Mouse (Mus musculus) E14TG2a.4 (cell line): ENCODE measurements at regions not wholly inside any gene's neighbourhood (a gene's known extent, or its start where the extent isn't known, plus 50 kb on each side); places are given as distances from the start of the nearest gene placed in this dataset.

Experiments used
- H3K27me3 ChIP-seq: 2 replicates; pipeline ENCODE4 v1.6.1; 2014; ENCODE audit warnings: low read length, control low read depth; ENCODE audit not compliant: insufficient read depth
- H3K36me3 ChIP-seq: 2 replicates; pipeline ENCODE4 v1.6.1; 2014; ENCODE audit warnings: low read length, control low read depth; ENCODE audit not compliant: insufficient read depth
- H3K4me1 ChIP-seq: replicated peaks from 2 replicates; pipeline ENCODE4 v1.6.1; 2014; ENCODE audit warnings: low read depth, low read length, control low read depth
- H3K4me3 ChIP-seq: replicated peaks from 2 replicates; pipeline ENCODE4 v1.5.1; 2014; ENCODE audit warnings: mild to moderate bottlenecking, low read length
- H3K9me3 ChIP-seq: 2 replicates; pipeline ENCODE4 v1.6.1; 2014; ENCODE audit warnings: low read length, control low read depth
- CTCF ChIP-seq: conservative IDR thresholded peaks from 2 replicates; pipeline ENCODE4 v1.5.1; 2014; ENCODE audit warnings: low read length
- NANOG ChIP-seq: IDR thresholded peaks from 2 replicates; pipeline ENCODE4 v1.6.1; 2014; ENCODE audit warnings: borderline replicate concordance, low read length, mixed read lengths
- POU5F1 ChIP-seq: IDR thresholded peaks from 2 replicates; pipeline ENCODE4 v1.6.1; 2014; ENCODE audit warnings: low read length, borderline replicate concordance

- Histone ChIP-seq H3K36me3 (no peaks in the 10 kb centered on the region), H3K9me3 (no peaks in the 10 kb centered on the region), H3K27me3 (no peaks in the 10 kb centered on the region), H3K4me3 (no peak overlapping the region), H3K4me1 (peaks cover 17% of the 10 kb centered on the region)
- TF ChIP-seq NANOG (no peak), POU5F1 (no peak), CTCF (no peak)
These were observed 357.3 kb downstream of the Bmper start for GRCm38 (mm10) chr9:23580155-23580554.

GRCm38 (mm10) chr9:23581039-23581606 is 358.2 kb downstream of the Bmper start:
- Histone ChIP-seq H3K9me3 (no peaks in the 10 kb centered on the region), H3K4me3 (no peak overlapping the region), H3K4me1 (peaks cover 17% of the 10 kb centered on the region), H3K36me3 (no peaks in the 10 kb centered on the region), H3K27me3 (no peaks in the 10 kb centered on the region)
- TF ChIP-seq POU5F1 (no peak), CTCF (peak; percentile 86)

- Histone ChIP-seq H3K36me3 (no peaks in the 10 kb centered on the region), H3K4me1 (peaks cover 13% of the 10 kb centered on the region), H3K9me3 (peaks cover 10% of the 10 kb centered on the region; the same call in 1 of the 2 replicates), H3K27me3 (no peaks in the 10 kb centered on the region), H3K4me3 (no peak overlapping the region)
- TF ChIP-seq CTCF (no peak), NANOG (no peak), POU5F1 (no peak)
These were observed 361.7 kb downstream of the Bmper start for GRCm38 (mm10) chr9:23584561-23584960.

GRCm38 (mm10) chr9:23589024-23589423 is 366.1 kb downstream of the Bmper start:
- TF ChIP-seq NANOG = peak; percentile 67; the same call in 1 of the 2 replicates
- no peak for TF ChIP-seq CTCF
- TF ChIP-seq POU5F1 = no peak
- no peaks in the 10 kb centered on the region for H3K36me3 ChIP-seq
- peaks cover 14% of the 10 kb centered on the region for H3K4me1 ChIP-seq
- H3K4me3 ChIP-seq = no peak overlapping the region
- no peaks in the 10 kb centered on the region for H3K27me3 ChIP-seq
- H3K9me3 ChIP-seq = peaks cover 10% of the 10 kb centered on the region; the same call in 1 of the 2 replicates

GRCm38 (mm10) chr9:23591906-23592305 is 369.0 kb downstream of the Bmper start:
- no peak for TF ChIP-seq CTCF
- TF ChIP-seq POU5F1 = no peak
- no peak for TF ChIP-seq NANOG
- H3K9me3 ChIP-seq = peaks cover 10% of the 10 kb centered on the region; the same call in 1 of the 2 replicates
- no peaks in the 10 kb centered on the region for H3K27me3 ChIP-seq
- no peaks in the 10 kb centered on the region for H3K36me3 ChIP-seq
- peaks cover 14% of the 10 kb centered on the region for H3K4me1 ChIP-seq
- no peak overlapping the region for H3K4me3 ChIP-seq

- H3K4me1 ChIP-seq = no peaks in the 10 kb centered on the region
- no peaks in the 10 kb centered on the region for H3K27me3 ChIP-seq
- no peak for TF ChIP-seq POU5F1
- TF ChIP-seq CTCF = no peak
- TF ChIP-seq NANOG = no peak
- H3K9me3 ChIP-seq = no peaks in the 10 kb centered on the region
- no peaks in the 10 kb centered on the region for H3K36me3 ChIP-seq
- no peak overlapping the region for H3K4me3 ChIP-seq
These were observed 377.7 kb downstream of the Bmper start for GRCm38 (mm10) chr9:23600623-23601022.
